Mouse (Mus musculus): ENCODE results near the gene Rcan2. TPM values are rescaled to one million over a fixed set of nuclear protein-coding genes. Genes with fewer than 3 reads are reported as not detected.
A peak's percentile ranks its signal among the peaks of the same experiment; 100 is the strongest.

The Rcan2 gene
- polyA plus RNA-seq, 2 experiments: 0.57 to 0.59 TPM

DNA sequence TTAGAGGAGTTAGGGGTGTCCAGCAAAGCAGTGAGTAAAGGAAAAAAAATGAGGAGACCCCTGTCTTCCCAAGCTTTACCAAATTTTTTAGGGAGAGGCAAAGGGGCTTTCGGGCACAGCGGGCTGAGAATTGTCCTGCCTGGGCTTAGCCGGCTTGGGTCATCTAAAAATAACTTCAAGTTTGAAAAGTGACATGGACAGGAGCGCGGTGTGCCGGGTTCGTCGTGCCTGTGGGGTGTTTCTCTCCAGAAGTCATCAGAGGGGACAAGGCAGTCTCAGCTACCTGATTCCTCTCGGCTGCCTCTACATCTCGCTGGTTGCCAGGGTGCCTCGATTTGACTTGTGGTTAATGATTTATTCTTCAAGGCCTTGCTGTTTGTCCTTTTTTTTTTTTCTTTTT, 1.3 kb downstream of the Rcan2 start:
- ATAC-seq (ENCODE audit: insufficient read depth): no peak
- 46% methylated on average over 11 of the region's 11 CpGs for WGBS (ENCODE audit: insufficient replicate concordance)
- Histone ChIP-seq H3K36me3 (replicated peaks; ENCODE audit: control insufficient read depth, insufficient read depth, low read depth) (no peaks in the 10 kb centered on the region), H3K4me3 (ENCODE audit: insufficient read depth in 1 of 2, low read depth in 2 of 2, low read length in 2 of 2) (peak overlapping the region in 1 of 2 experiments; percentile 47; a peak in 2 of 4 replicates), H3K4me2 (ENCODE audit: low read depth) (peak overlapping the region; percentile 58), H3K27me3 (ENCODE audit: control insufficient read depth, insufficient read depth, low read length) (peaks cover 11% of the 10 kb centered on the region), H3K9ac (replicated peaks) (no peak overlapping the region), H3K9me3 (ENCODE audit: control insufficient read depth, low read length) (no peaks in the 10 kb centered on the region), H3K27ac (no peak overlapping the region), H3K4me1 (replicated peaks; ENCODE audit: control insufficient read depth in 2 of 2, insufficient read depth in 2 of 2, low read length in 1 of 2) (no peaks in the 10 kb centered on the region)
- no peak for TF ChIP-seq EP300 (IDR thresholded peaks at IDR 0.05; ENCODE audit: low read depth)
- no peak for TF ChIP-seq CTCF (IDR thresholded peaks at IDR 0.05; ENCODE audit: low read depth)
- no peak for DNase-seq (ENCODE audit: low read depth in 3 of 3, low spot score in 3 of 3)

GRCm38 (mm10) chr17:43803111-43803510, 2.0 kb downstream of the Rcan2 start:
- H3K27me3 ChIP-seq (ENCODE audit: control insufficient read depth, insufficient read depth, low read length): peaks cover 11% of the 10 kb centered on the region
- H3K4me3 ChIP-seq (ENCODE audit: insufficient read depth in 1 of 2, low read depth in 2 of 2, low read length in 2 of 2): no peak overlapping the region
- H3K4me1 ChIP-seq (replicated peaks; ENCODE audit: control insufficient read depth in 2 of 2, insufficient read depth in 2 of 2, low read length in 1 of 2): no peaks in the 10 kb centered on the region
- no peaks in the 10 kb centered on the region for H3K9me3 ChIP-seq (ENCODE audit: control insufficient read depth, low read length)
- no peak overlapping the region for H3K27ac ChIP-seq
- DNase-seq (ENCODE audit: low read depth in 3 of 3, low spot score in 3 of 3) (no peak), ATAC-seq (ENCODE audit: insufficient read depth) (no peak)
- no peak overlapping the region for H3K9ac ChIP-seq (replicated peaks)
- no peaks in the 10 kb centered on the region for H3K36me3 ChIP-seq (replicated peaks; ENCODE audit: control insufficient read depth, insufficient read depth, low read depth)
- WGBS (ENCODE audit: insufficient replicate concordance): 55% methylated on average over 2 of the region's 2 CpGs
- H3K4me2 ChIP-seq (ENCODE audit: low read depth): no peak overlapping the region
- TF ChIP-seq CTCF (IDR thresholded peaks at IDR 0.05; ENCODE audit: low read depth): no peak

DNA sequence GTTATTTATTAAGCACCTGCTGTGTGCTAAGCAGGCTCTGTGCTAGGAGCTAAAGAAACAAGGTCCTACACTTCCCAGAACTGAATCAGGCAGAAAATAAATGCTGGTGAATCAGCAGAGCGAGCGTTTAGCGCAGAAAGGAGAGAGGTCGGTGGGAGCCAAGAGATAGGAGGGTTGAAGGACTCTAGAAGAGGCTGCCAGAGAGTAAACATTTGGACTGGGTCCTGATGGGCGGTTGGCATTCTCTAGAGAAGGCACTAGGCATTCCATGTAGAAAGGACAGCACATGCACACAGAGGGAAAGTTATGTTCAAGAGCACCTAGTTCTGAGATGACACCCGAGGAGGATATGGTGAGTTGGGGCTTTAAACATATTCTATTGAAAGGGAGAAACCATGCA, 2.6 kb downstream of the Rcan2 start:
- peaks cover 11% of the 10 kb centered on the region for H3K27me3 ChIP-seq (ENCODE audit: control insufficient read depth, insufficient read depth, low read length)
- no peaks in the 10 kb centered on the region for H3K9me3 ChIP-seq (ENCODE audit: control insufficient read depth, low read length)
- no peak overlapping the region for H3K4me2 ChIP-seq (ENCODE audit: low read depth)
- TF ChIP-seq CTCF (IDR thresholded peaks at IDR 0.05; ENCODE audit: low read depth): no peak
- TF ChIP-seq EP300 (IDR thresholded peaks at IDR 0.05; ENCODE audit: low read depth): no peak
- no peak overlapping the region for H3K27ac ChIP-seq
- no peak for ATAC-seq (ENCODE audit: insufficient read depth)
- no peak overlapping the region for H3K4me3 ChIP-seq (ENCODE audit: insufficient read depth in 1 of 2, low read depth in 2 of 2, low read length in 2 of 2)
- no peak for DNase-seq (ENCODE audit: low read depth in 3 of 3, low spot score in 3 of 3)
- H3K4me1 ChIP-seq (replicated peaks; ENCODE audit: control insufficient read depth in 2 of 2, insufficient read depth in 2 of 2, low read length in 1 of 2): no peaks in the 10 kb centered on the region
- H3K9ac ChIP-seq (replicated peaks): no peak overlapping the region
- H3K36me3 ChIP-seq (replicated peaks; ENCODE audit: control insufficient read depth, insufficient read depth, low read depth): no peaks in the 10 kb centered on the region
- WGBS (ENCODE audit: insufficient replicate concordance): 60% methylated on average over 6 of the region's 6 CpGs

DNA sequence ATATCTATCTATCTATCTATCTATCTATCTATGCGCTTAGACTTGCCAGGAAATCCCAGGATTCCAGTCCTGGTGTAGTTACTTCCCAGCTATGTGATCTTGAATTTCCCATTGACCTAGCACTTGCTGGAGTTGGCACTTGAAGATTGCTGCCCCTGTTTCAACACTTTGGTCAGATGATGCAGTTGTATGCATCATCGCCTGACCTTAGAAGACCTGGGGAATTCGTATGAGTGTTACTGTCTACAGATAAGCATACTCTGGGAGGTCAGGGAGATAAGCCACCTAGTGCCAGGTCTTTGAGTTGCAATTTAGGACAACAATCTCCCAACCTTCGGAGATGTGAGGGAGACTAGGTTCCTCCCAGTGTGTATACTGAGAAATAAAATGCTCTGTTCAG, 5.7 kb downstream of the Rcan2 start:
- no peak for TF ChIP-seq EP300 (IDR thresholded peaks at IDR 0.05; ENCODE audit: low read depth)
- no peak for TF ChIP-seq CTCF (IDR thresholded peaks at IDR 0.05; ENCODE audit: low read depth)
- H3K4me1 ChIP-seq (replicated peaks; ENCODE audit: control insufficient read depth in 2 of 2, insufficient read depth in 2 of 2, low read length in 1 of 2): no peaks in the 10 kb centered on the region
- WGBS (ENCODE audit: insufficient replicate concordance): 44% methylated on average over 4 of the region's 4 CpGs
- H3K4me2 ChIP-seq (ENCODE audit: low read depth): no peak overlapping the region
- no peaks in the 10 kb centered on the region for H3K9me3 ChIP-seq (ENCODE audit: control insufficient read depth, low read length)
- H3K27ac ChIP-seq: no peak overlapping the region
- H3K27me3 ChIP-seq (ENCODE audit: control insufficient read depth, insufficient read depth, low read length): peaks cover 6% of the 10 kb centered on the region
- ATAC-seq (ENCODE audit: insufficient read depth) (no peak), DNase-seq (ENCODE audit: low read depth in 3 of 3, low spot score in 3 of 3) (no peak)
- H3K36me3 ChIP-seq (replicated peaks; ENCODE audit: control insufficient read depth, insufficient read depth, low read depth): no peaks in the 10 kb centered on the region
- no peak overlapping the region for H3K9ac ChIP-seq (replicated peaks)
- H3K4me3 ChIP-seq (ENCODE audit: insufficient read depth in 1 of 2, low read depth in 2 of 2, low read length in 2 of 2): no peak overlapping the region

DNA sequence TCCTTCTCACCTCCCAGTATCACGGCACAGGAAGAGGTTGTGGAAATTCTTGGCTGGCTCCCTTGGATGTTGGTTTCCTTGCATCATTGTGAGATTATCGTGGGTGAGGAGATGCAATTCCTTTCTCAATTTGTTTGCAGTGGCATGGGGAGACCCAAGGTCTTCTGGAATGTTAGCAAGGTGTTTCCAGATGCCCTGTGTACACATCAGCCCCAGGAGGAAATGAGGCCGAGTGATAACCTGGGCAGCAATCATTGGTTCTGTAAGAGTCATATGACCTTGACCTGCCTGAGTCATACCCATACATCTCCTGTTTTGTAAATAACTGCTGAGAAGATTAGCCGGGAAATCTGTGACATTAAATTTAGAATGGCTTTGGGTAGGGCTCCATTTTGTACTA, 10.3 kb downstream of the Rcan2 start:
- Histone ChIP-seq H3K9ac (replicated peaks) (no peak overlapping the region), H3K4me2 (ENCODE audit: low read depth) (no peak overlapping the region), H3K4me3 (ENCODE audit: insufficient read depth in 1 of 2, low read depth in 2 of 2, low read length in 2 of 2) (no peak overlapping the region), H3K27me3 (ENCODE audit: control insufficient read depth, insufficient read depth, low read length) (no peaks in the 10 kb centered on the region), H3K9me3 (ENCODE audit: control insufficient read depth, low read length) (no peaks in the 10 kb centered on the region), H3K4me1 (replicated peaks; ENCODE audit: control insufficient read depth in 2 of 2, insufficient read depth in 2 of 2, low read length in 1 of 2) (no peaks in the 10 kb centered on the region), H3K36me3 (replicated peaks; ENCODE audit: control insufficient read depth, insufficient read depth, low read depth) (no peaks in the 10 kb centered on the region), H3K27ac (no peak overlapping the region)
- WGBS (ENCODE audit: insufficient replicate concordance): 37% methylated on average over 4 of the region's 4 CpGs
- no peak for DNase-seq (ENCODE audit: low read depth in 3 of 3, low spot score in 3 of 3)
- no peak for TF ChIP-seq CTCF (IDR thresholded peaks at IDR 0.05; ENCODE audit: low read depth)
- no peak for TF ChIP-seq EP300 (IDR thresholded peaks at IDR 0.05; ENCODE audit: low read depth)
- no peak for ATAC-seq (ENCODE audit: insufficient read depth)
